Mouse (Mus musculus) stomach, postnatal 0 days (tissue): ENCODE results near the gene Nfe2l2.

ENCODE experiments used
- CTCF ChIP-seq: IDR thresholded peaks from 2 replicates; pipeline ENCODE4 v1.5.1; 2016; ENCODE audit warnings: antibody characterized with exemption, low read depth, mild to moderate bottlenecking, moderate library complexity
- EP300 ChIP-seq: optimal IDR thresholded peaks from 2 replicates; pipeline ENCODE3; 2016; ENCODE audit warnings: antibody characterized with exemption

DNA sequence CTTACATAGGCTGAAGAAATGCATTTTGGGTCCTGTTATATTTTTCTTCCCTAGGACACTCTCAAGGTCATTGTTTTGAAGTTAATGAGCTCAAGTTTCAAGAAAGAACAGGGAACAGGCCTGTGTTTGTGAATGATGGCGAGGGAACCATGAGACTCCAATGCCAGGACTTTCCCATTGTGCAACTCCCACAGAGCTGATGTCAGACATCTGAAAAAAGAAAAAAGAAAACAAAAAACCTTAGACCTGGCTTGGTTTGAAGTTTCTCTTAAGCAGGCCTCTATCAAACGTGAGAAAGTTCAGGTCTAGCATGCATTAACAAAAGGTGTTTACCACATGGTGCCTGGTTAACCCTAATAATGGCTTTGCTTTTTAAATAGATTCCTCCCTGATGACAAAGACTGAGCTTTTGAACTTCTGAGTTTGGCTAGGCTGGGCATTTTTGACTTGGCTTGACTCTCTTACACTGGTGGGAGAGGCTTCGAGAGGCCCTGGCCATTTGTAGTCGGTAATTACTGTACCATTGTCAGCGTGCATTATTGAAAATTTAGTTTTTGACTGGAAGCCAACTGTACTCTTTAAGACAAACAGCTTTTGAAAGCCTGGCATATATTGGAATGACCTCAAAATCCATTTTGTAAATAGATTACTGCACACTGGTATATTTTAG, 29.9 kb upstream of the Nfe2l2 start:
- no peak for TF ChIP-seq CTCF
- no peak for TF ChIP-seq EP300
